Mouse (Mus musculus) embryo, embryonic 10.5 days (tissue): ENCODE measurements around the gene Fndc11.

Source experiments
- DNase-seq: peaks from one replicate; pipeline ENCODE4 v3.0.0-alpha.2; 2015; ENCODE audit warnings: low spot score

Fndc11 gene

DNA sequence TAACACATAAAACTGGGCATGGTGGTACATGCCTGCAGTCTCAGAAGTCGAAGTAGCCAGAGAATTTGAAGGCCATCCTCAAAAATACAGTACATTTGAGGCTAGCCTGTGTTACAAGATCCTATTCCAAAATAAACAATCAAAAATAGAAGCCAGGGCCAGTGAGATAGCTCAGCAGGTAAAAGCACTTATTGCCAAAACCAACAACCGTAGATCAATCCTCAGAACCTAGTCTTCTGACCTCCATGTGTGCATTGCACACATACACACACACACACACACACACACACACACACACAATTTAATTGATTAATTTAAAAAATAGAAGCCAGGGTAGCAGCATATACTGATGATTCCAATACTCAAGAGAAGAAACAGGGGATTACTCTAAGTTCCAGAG, 47.0 kb downstream of the Fndc11 start:
- DNase-seq = no peak

- no peak for DNase-seq
Observed at GRCm38 (mm10) chr2:181272092-181272491, 52.3 kb downstream of the Fndc11 start.
